Mouse (Mus musculus) right cerebral cortex, adult 2 months (tissue): ENCODE data around the gene Vmn1r227.

Experiments used
- DNase-seq, 2 experiments: peaks; one replicate each; pipeline ENCODE4 v3.0.0; 2021 to 2022; ENCODE audit warnings: low spot score in 2 of 2

The Vmn1r227 gene

GRCm38 (mm10) chr17:20729543-20729942 is at the start of gene Vmn1r227:
Gene Vmn1r227, plus strand, starts transcription at chr17:20729843.
- no peak for DNase-seq

DNA sequence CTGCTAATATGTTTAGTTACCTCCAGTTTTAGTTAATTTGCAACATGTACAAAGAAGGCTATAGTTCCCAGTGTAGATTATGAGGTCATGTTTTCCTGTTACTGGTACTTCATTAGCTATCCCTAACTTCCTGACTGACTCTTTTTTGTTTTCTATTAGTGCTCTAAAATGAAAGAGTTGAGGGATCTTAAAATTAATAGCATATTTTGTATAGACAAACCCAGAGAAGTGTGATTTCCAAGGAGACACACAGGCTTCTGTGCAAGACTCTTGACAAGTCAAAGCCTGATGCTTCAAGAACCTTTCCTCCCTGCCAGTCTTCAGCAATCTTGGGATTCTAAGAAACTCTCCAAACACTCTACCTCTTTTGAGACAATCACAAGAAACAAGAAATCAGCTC is 47.1 kb upstream of the Vmn1r227 start, which contains the start of gene Vmn1r226:
Gene Vmn1r226 (plus strand): TSS at position 301 of the 400 bp plus-strand sequence.
- no peak for DNase-seq

DNA sequence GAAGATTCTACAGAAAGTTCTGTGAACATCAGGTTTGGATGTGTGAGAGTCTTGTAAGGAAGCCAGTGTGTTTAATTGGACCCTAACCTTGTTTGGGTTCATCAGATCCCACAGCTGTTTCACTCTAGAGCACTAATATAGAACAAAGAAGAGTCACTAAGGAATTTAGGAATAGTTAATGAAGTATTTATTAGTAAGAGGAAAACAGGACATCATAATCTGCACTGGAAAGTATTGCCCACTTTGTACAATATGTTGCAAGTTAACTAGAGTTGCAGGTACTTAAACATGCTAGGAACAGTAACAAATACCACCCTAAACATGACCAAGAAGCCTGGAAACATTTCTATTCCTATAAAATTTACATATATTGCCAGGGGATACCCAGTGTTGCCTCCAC is 56.4 kb downstream of the Vmn1r227 start, which contains the start of gene Vmn1r228:
Gene Vmn1r228 (minus strand): TSS at position 101 of the 400 bp plus-strand sequence.
- no peak for DNase-seq
